Mouse (Mus musculus) mesoderm, embryonic 11.5 days (tissue): ENCODE results near the gene Psma7.

Experiments used
- DNase-seq: peaks from one replicate; pipeline ENCODE4 v3.0.0-alpha.2; 2012; ENCODE audit warnings: low read depth, low spot score

Gene Psma7

GRCm38 (mm10) chr2:180042256-180042857, at the start of gene Psma7, which contains the start of gene Ss18l1:
TSS of gene Psma7 (minus strand) at chr2:180042433.
TSS of gene Ss18l1 (plus strand) at chr2:180042509.
- peak; percentile 91 for DNase-seq

- DNase-seq, result no peak
Observed at GRCm38 (mm10) chr2:180090285-180090684, 48.1 kb upstream of the Psma7 start.

GRCm38 (mm10) chr2:180087472-180087871, 45.2 kb upstream of the Psma7 start:
- DNase-seq, result no peak

GRCm38 (mm10) chr2:180086637-180087027, 44.4 kb upstream of the Psma7 start:
- no peak for DNase-seq

- no peak for DNase-seq
Observed at GRCm38 (mm10) chr2:180085926-180086636, 43.8 kb upstream of the Psma7 start.

GRCm38 (mm10) chr2:180084565-180084964, 42.3 kb upstream of the Psma7 start:
- no peak for DNase-seq

GRCm38 (mm10) chr2:180083063-180083462, 40.8 kb upstream of the Psma7 start:
- DNase-seq, result no peak

- DNase-seq, result no peak
Observed at GRCm38 (mm10) chr2:180080680-180081079, 38.4 kb upstream of the Psma7 start.

- no peak for DNase-seq
Observed at GRCm38 (mm10) chr2:180077622-180078021, 35.4 kb upstream of the Psma7 start.

GRCm38 (mm10) chr2:180072886-180073285, 30.7 kb upstream of the Psma7 start:
- no peak for DNase-seq

GRCm38 (mm10) chr2:180071671-180072070, 29.4 kb upstream of the Psma7 start:
- DNase-seq, result no peak

GRCm38 (mm10) chr2:180070481-180071453, 28.5 kb upstream of the Psma7 start, which contains the start of gene Mtg2:
TSS of gene Mtg2 (plus strand) at chr2:180070588.
- peak; percentile 94 for DNase-seq

GRCm38 (mm10) chr2:180069770-180070480, 27.7 kb upstream of the Psma7 start:
- DNase-seq, result no peak

GRCm38 (mm10) chr2:180063338-180064131, 21.3 kb upstream of the Psma7 start:
- DNase-seq, result no peak

GRCm38 (mm10) chr2:180053001-180053400, 10.8 kb upstream of the Psma7 start:
- DNase-seq, result no peak

- DNase-seq, result no peak
Observed at GRCm38 (mm10) chr2:180051986-180052733, 9.9 kb upstream of the Psma7 start.

GRCm38 (mm10) chr2:180050986-180051385, 8.8 kb upstream of the Psma7 start:
- peak; percentile 82 for DNase-seq

GRCm38 (mm10) chr2:180047980-180048635, 5.9 kb upstream of the Psma7 start:
- no peak for DNase-seq

GRCm38 (mm10) chr2:180047580-180047979, 5.3 kb upstream of the Psma7 start:
- no peak for DNase-seq
